Mouse (Mus musculus): ENCODE data around the gene Slc39a11. TPM values are rescaled to one million over a fixed set of nuclear protein-coding genes. Genes with fewer than 3 reads are reported as not detected.
A peak's percentile ranks its signal among the peaks of the same experiment; 100 is the strongest.

Gene Slc39a11
- polyA plus RNA-seq, 1 experiment from 2014 or later, result 18.3 TPM

- WGBS (ENCODE audit: insufficient replicate concordance), result 4% methylated on average over 38 of the region's 38 CpGs
- Histone ChIP-seq H3K9me3 (replicated peaks) (no peaks in the 10 kb centered on the region), H3K27me3 (replicated peaks) (no peaks in the 10 kb centered on the region), H3K4me1 (peaks cover 71% of the 10 kb centered on the region), H3K4me2 (peak overlapping the region; percentile 77), H3K27ac (peak overlapping the region; percentile 98), H3K4me3 (peak overlapping the region; percentile 93), H3K36me3 (peaks cover 30% of the 10 kb centered on the region), H3K9ac (peak overlapping the region; percentile 95)
- peak; percentile 77 for ATAC-seq
Observed at GRCm38 (mm10) chr11:113682897-113683626, 33.2 kb upstream of the Slc39a11 start.

DNA sequence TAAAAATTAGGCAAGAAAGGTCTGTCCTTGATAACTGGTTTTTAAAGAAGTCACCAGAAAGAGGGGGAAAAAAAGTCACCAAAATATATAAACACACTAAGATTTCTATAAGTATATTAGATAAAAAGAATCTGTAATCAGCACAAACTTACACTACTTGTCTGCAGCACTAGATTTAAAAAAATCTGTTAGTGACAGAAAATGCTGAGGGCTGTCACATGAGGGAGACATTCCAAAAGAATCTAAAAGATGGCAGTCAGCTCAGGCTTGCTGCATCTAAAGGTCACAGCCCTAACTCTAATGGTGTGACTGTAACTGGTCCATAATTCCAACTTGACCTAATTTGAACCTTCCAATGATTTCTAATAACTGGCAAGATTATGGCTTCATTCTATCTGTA lies 32.1 kb upstream of the Slc39a11 start:
- Histone ChIP-seq H3K4me1 (peaks cover 77% of the 10 kb centered on the region), H3K4me3 (peak overlapping the region; percentile 93), H3K36me3 (peaks cover 34% of the 10 kb centered on the region), H3K27ac (peak overlapping the region; percentile 98), H3K9me3 (replicated peaks) (no peaks in the 10 kb centered on the region), H3K27me3 (replicated peaks) (no peaks in the 10 kb centered on the region), H3K4me2 (peak overlapping the region; percentile 77), H3K9ac (peak overlapping the region; percentile 95)
- ATAC-seq, result no peak

GRCm38 (mm10) chr11:113680954-113681353 lies 31.1 kb upstream of the Slc39a11 start:
- Histone ChIP-seq H3K9ac (peak overlapping the region; percentile 95), H3K27ac (peak overlapping the region; percentile 98), H3K4me3 (peak overlapping the region; percentile 93), H3K4me2 (peak overlapping the region; percentile 77), H3K4me1 (peaks cover 70% of the 10 kb centered on the region), H3K36me3 (peaks cover 37% of the 10 kb centered on the region), H3K9me3 (replicated peaks) (no peaks in the 10 kb centered on the region), H3K27me3 (replicated peaks) (no peaks in the 10 kb centered on the region)
- WGBS (ENCODE audit: insufficient replicate concordance), result 28% methylated on average over 2 of the region's 2 CpGs
- peak; percentile 70 for ATAC-seq

DNA sequence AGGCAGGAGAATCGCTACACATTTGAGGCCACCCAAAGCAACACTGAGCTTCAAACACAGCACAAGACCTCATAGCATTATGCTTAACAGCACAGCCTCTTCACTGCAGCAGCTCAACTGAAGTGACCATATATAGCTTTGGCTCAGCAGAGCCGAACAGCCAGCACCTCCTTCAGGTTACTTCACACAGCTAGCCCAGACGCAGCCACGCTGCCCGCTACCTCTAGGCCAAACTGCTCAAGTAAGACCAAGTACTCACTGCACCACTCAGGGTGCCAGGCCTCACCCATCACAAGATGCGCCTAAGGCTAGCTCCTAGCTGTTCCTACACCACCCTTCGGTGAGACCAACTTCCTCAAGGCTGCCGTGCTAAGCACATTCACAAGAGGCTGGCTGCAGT lies 28.5 kb upstream of the Slc39a11 start:
- H3K4me2 ChIP-seq, result 0 out of 2 replicates have a peak overlapping the region, but pooled peaks have one; percentile 9
- H3K4me3 ChIP-seq, result no peak overlapping the region
- peak overlapping the region; percentile 60 for H3K27ac ChIP-seq
- ATAC-seq, result no peak
- H3K27me3 ChIP-seq (replicated peaks), result no peaks in the 10 kb centered on the region
- peaks cover 57% of the 10 kb centered on the region for H3K4me1 ChIP-seq
- H3K9ac ChIP-seq, result no peak overlapping the region
- no peaks in the 10 kb centered on the region for H3K9me3 ChIP-seq (replicated peaks)
- H3K36me3 ChIP-seq, result peaks cover 63% of the 10 kb centered on the region
- 81% methylated on average over 8 of the region's 8 CpGs for WGBS (ENCODE audit: insufficient replicate concordance)

- Histone ChIP-seq H3K4me1 (peaks cover 59% of the 10 kb centered on the region), H3K36me3 (peaks cover 73% of the 10 kb centered on the region), H3K4me2 (no peak overlapping the region), H3K9me3 (replicated peaks) (no peaks in the 10 kb centered on the region), H3K27ac (0 out of 2 replicates have a peak overlapping the region, but pooled peaks have one; percentile 10), H3K9ac (no peak overlapping the region), H3K4me3 (no peak overlapping the region), H3K27me3 (replicated peaks) (no peaks in the 10 kb centered on the region)
- 96% methylated on average over 2 of the region's 2 CpGs for WGBS (ENCODE audit: insufficient replicate concordance)
- ATAC-seq, result no peak
Observed at GRCm38 (mm10) chr11:113677378-113677777, 27.5 kb upstream of the Slc39a11 start.

DNA sequence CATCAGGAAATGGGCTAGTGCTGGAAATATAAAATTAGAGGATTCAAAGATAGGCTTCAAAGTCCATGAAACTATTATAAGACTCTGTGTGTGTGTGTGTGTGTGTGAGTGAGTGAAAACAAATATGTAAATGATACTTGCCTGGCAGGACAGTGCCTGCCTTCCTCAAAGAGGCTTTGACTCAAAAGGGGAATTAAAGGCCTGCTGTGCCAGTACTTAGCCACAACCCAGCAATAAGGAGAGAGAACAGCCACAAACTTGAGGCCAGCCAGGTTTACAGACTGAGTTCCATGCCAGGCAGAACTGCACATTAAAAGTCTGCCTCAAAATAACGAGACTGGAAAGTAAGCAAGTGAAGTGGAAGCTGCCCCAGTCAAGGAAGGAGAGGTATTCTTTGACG lies 27.0 kb upstream of the Slc39a11 start:
- Histone ChIP-seq H3K4me3 (no peak overlapping the region), H3K4me1 (peaks cover 58% of the 10 kb centered on the region), H3K27ac (no peak overlapping the region), H3K9me3 (replicated peaks) (no peaks in the 10 kb centered on the region), H3K36me3 (peaks cover 78% of the 10 kb centered on the region), H3K9ac (no peak overlapping the region), H3K27me3 (replicated peaks) (no peaks in the 10 kb centered on the region), H3K4me2 (no peak overlapping the region)
- WGBS (ENCODE audit: insufficient replicate concordance), result 89% methylated on average over 2 of the region's 2 CpGs
- ATAC-seq, result no peak

GRCm38 (mm10) chr11:113674595-113674994 lies 24.7 kb upstream of the Slc39a11 start:
- Histone ChIP-seq H3K27me3 (replicated peaks) (no peaks in the 10 kb centered on the region), H3K9ac (no peak overlapping the region), H3K36me3 (peaks cover 94% of the 10 kb centered on the region), H3K4me2 (no peak overlapping the region), H3K9me3 (replicated peaks) (no peaks in the 10 kb centered on the region), H3K4me3 (no peak overlapping the region), H3K27ac (no peak overlapping the region), H3K4me1 (peaks cover 54% of the 10 kb centered on the region)
- no peak for ATAC-seq
- 93% methylated on average over 5 of the region's 5 CpGs for WGBS (ENCODE audit: insufficient replicate concordance)

DNA sequence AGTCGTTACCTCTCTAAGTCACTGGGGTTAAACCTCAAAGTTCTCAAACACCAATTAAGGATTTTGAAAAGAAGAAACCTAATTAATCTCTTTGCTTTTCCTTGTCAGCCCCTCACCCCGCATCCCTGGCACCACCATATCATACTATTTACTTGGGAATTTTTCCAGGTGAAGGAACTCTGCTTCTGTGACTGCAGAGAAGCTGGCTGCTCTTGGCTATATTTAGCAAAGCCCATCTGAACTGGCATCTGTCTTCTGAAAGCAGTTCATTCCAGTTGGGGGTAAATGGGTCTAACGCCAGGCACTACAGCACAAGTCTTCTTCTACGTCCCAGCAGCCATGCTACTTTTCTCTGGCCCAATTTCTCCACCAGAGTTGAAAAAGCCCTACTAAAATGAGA lies 23.7 kb upstream of the Slc39a11 start:
- no peak for ATAC-seq
- H3K4me1 ChIP-seq, result peaks cover 54% of the 10 kb centered on the region
- no peak overlapping the region for H3K4me2 ChIP-seq
- no peak overlapping the region for H3K4me3 ChIP-seq
- H3K9ac ChIP-seq, result no peak overlapping the region; the same call in 1 of the 2 replicates
- no peaks in the 10 kb centered on the region for H3K9me3 ChIP-seq (replicated peaks)
- H3K36me3 ChIP-seq, result peaks cover 99% of the 10 kb centered on the region
- no peak overlapping the region for H3K27ac ChIP-seq
- H3K27me3 ChIP-seq (replicated peaks), result no peaks in the 10 kb centered on the region
- WGBS (ENCODE audit: insufficient replicate concordance), result 91% methylated on average over 4 of the region's 4 CpGs

DNA sequence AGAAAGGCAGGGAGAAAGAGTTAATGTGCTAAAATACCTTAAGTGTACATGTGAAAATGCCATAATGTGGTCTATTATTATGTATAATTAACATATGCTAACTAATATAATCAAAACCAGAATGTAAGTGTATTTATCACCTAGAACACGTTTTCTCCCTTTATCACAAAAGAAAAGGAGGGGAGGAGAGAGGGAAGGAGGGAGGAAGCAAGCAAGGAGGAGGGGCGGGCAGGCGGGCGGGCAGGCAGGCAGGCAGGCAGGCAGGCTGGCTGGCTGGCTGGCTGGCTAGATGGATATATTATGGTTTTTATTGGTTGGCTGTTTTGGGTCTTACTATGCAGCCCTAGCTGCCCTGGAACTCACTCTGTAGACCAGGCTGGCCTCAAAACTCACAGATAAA lies 19.8 kb upstream of the Slc39a11 start:
- peak overlapping the region; percentile 20; the same call in 1 of the 2 replicates for H3K27ac ChIP-seq
- WGBS (ENCODE audit: insufficient replicate concordance), result 37% methylated on average over 4 of the region's 4 CpGs
- H3K9me3 ChIP-seq (replicated peaks), result no peaks in the 10 kb centered on the region
- ATAC-seq, result peak; percentile 22; the same call in 1 of the 2 replicates
- H3K4me3 ChIP-seq, result no peak overlapping the region
- H3K4me2 ChIP-seq, result no peak overlapping the region
- peaks cover 92% of the 10 kb centered on the region for H3K36me3 ChIP-seq
- no peaks in the 10 kb centered on the region for H3K27me3 ChIP-seq (replicated peaks)
- H3K9ac ChIP-seq, result peak overlapping the region; percentile 31; the same call in 1 of the 2 replicates
- peaks cover 69% of the 10 kb centered on the region for H3K4me1 ChIP-seq

DNA sequence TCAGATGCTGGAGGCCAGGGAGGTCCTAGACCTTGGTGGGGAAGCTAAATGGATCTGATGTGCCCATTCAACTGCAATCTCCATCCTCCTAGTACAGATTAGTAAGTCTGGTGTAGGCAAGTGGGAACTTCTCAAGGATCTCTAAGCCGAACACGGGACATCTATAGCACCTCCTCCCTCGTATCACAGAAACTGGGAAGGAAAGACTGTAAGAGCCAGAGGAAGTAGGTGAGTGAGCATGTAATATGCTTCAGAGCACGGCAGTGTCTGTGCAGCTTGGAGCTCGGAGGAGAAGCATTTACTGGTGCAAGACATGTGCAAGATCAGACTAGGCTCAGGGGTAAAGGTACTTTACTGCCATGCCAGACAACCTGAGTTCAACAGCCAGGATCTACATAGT lies 19.0 kb upstream of the Slc39a11 start:
- peaks cover 92% of the 10 kb centered on the region for H3K36me3 ChIP-seq
- ATAC-seq, result no peak
- no peak overlapping the region for H3K4me3 ChIP-seq
- H3K9me3 ChIP-seq (replicated peaks), result no peaks in the 10 kb centered on the region
- no peaks in the 10 kb centered on the region for H3K27me3 ChIP-seq (replicated peaks)
- H3K4me2 ChIP-seq, result no peak overlapping the region
- WGBS (ENCODE audit: insufficient replicate concordance), result 83% methylated on average over 5 of the region's 5 CpGs
- H3K9ac ChIP-seq, result no peak overlapping the region
- H3K27ac ChIP-seq, result peak overlapping the region; percentile 84; the same call in 1 of the 2 replicates
- peaks cover 69% of the 10 kb centered on the region for H3K4me1 ChIP-seq

DNA sequence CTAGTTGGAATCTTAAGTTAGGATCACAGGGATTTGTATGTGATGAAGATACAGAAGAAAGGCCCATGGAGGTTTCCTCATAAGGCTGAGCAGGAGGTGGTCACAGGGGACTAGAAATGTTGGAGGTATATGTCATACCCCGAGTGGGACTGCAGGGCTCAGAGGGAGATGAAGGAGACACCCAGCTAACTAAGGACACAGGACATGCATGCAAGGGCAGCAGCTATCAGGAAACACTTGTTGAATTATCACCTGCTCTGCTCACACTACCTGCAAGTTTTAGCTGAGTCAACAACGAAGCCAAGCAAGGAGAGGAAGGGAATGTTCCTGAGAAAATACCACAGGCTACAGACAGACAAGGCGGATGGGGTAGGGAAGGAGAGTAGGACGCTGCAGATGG lies 17.8 kb upstream of the Slc39a11 start:
- peak overlapping the region; percentile 23; the same call in 1 of the 2 replicates for H3K9ac ChIP-seq
- no peaks in the 10 kb centered on the region for H3K9me3 ChIP-seq (replicated peaks)
- ATAC-seq, result no peak
- H3K27me3 ChIP-seq (replicated peaks), result no peaks in the 10 kb centered on the region
- 73% methylated on average over 4 of the region's 4 CpGs for WGBS (ENCODE audit: insufficient replicate concordance)
- peaks cover 92% of the 10 kb centered on the region for H3K36me3 ChIP-seq
- peaks cover 64% of the 10 kb centered on the region for H3K4me1 ChIP-seq
- H3K4me2 ChIP-seq, result no peak overlapping the region
- H3K27ac ChIP-seq, result peak overlapping the region; percentile 84
- no peak overlapping the region for H3K4me3 ChIP-seq

GRCm38 (mm10) chr11:113667122-113667521 lies 17.2 kb upstream of the Slc39a11 start:
- no peaks in the 10 kb centered on the region for H3K9me3 ChIP-seq (replicated peaks)
- peaks cover 59% of the 10 kb centered on the region for H3K4me1 ChIP-seq
- H3K4me3 ChIP-seq, result no peak overlapping the region

More at GRCm38 (mm10) chr11:113667122-113667521, 17.2 kb upstream of the Slc39a11 start:
- 0 out of 2 replicates have a peak overlapping the region, but pooled peaks have one; percentile 0 for H3K9ac ChIP-seq
- ATAC-seq, result no peak
- H3K36me3 ChIP-seq, result peaks cover 92% of the 10 kb centered on the region
- peak overlapping the region; percentile 84 for H3K27ac ChIP-seq
- peak overlapping the region; percentile 61 for H3K4me2 ChIP-seq
- no peaks in the 10 kb centered on the region for H3K27me3 ChIP-seq (replicated peaks)
- 71% methylated on average over 2 of the region's 2 CpGs for WGBS (ENCODE audit: insufficient replicate concordance)

Data from liver, embryonic 12.5 days (tissue).